Mouse (Mus musculus) liver, embryonic 14.5 days (tissue): ENCODE measurements around the gene Spryd7.

Experiments used
- CTCF ChIP-seq: IDR thresholded peaks from 2 replicates; pipeline ENCODE4 v1.5.1; 2016; ENCODE audit warnings: antibody characterized with exemption, low read depth, control low read depth
- EP300 ChIP-seq: IDR thresholded peaks from 2 replicates; pipeline ENCODE4 v1.6.1; 2016; ENCODE audit warnings: antibody characterized with exemption, low read depth

- no peak for TF ChIP-seq CTCF
- TF ChIP-seq EP300 = no peak
Measured at GRCm38 (mm10) chr14:61493511-61494135, 63.1 kb downstream of the Spryd7 start.
